Mouse (Mus musculus): ENCODE measurements around the gene Cwf19l1. TPM values are rescaled to one million over a fixed set of nuclear protein-coding genes. Genes with fewer than 3 reads are reported as not detected.
A peak's percentile ranks its signal among the peaks of the same experiment; 100 is the strongest.

Cwf19l1 gene
- polyA plus RNA-seq, 1 experiment, result 11.8 TPM

GRCm38 (mm10) chr19:44106831-44107660 is 28.6 kb downstream of the Cwf19l1 start, which contains the start of gene Chuk:
Chuk (minus strand) TSS chr19:44107480.
- Histone ChIP-seq H3K4me1 (replicated peaks; ENCODE audit: control insufficient read depth, insufficient read depth, low read length) (peaks cover 8% of the 10 kb centered on the region), H3K4me3 (ENCODE audit: control insufficient read depth, insufficient read depth, low read length) (peak within 1 kb of the TSS; percentile 94), H3K27me3 (ENCODE audit: control insufficient read depth, insufficient read depth, low read length) (no peaks in the 10 kb centered on the region), H3K27ac (ENCODE audit: control insufficient read depth, insufficient read depth, low read length) (no peak within 1 kb of the TSS), H3K36me3 (ENCODE audit: control insufficient read depth, insufficient read depth, low read length) (peaks cover 3% of the 10 kb centered on the region; the same call in 1 of the 2 replicates)
- peak; percentile 86 for TF ChIP-seq POLR2A (IDR thresholded peaks at IDR 0.05; ENCODE audit: control insufficient read depth, extremely low read depth, insufficient read depth, low read length, poor library complexity)
- 0 out of 2 replicates have a peak, but pooled peaks have one; percentile 15 for TF ChIP-seq CTCF (IDR thresholded peaks at IDR 0.05; ENCODE audit: borderline replicate concordance, control insufficient read depth, extremely low read depth, insufficient read depth, low read length, poor library complexity)
- DNase-seq, result peak; percentile 95
- 1% methylated on average over 66 of the region's 67 CpGs for WGBS

DNA sequence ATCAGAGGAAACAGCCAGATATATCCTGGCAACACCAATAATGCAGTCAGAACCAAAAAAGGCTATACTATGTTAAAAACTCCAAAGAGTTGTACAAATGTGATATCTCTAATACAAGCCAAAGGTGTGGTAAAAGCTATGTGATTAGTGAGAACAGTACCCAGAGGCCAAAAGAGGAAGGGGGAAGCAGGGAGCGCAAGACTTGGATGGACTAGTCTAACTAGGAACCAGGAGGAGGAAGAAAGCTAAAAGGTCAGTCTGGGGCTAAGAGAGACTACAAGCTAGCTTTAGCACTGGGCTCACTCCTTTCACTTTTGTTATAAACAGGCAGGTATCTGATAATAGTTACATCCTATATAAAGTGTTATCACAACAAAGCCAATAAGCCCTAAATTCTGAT is 31.3 kb downstream of the Cwf19l1 start:
- peaks cover 17% of the 10 kb centered on the region; the same call in 1 of the 2 replicates for H3K36me3 ChIP-seq (ENCODE audit: control insufficient read depth, insufficient read depth, low read length)
- no peak for DNase-seq
- TF ChIP-seq POLR2A (IDR thresholded peaks at IDR 0.05; ENCODE audit: control insufficient read depth, extremely low read depth, insufficient read depth, low read length, poor library complexity) (no peak), CTCF (IDR thresholded peaks at IDR 0.05; ENCODE audit: borderline replicate concordance, control insufficient read depth, extremely low read depth, insufficient read depth, low read length, poor library complexity) (no peak)
- H3K4me3 ChIP-seq (ENCODE audit: control insufficient read depth, insufficient read depth, low read length), result no peak overlapping the region
- 96% methylated on average over 1 of the region's 1 CpGs for WGBS
- no peaks in the 10 kb centered on the region for H3K27me3 ChIP-seq (ENCODE audit: control insufficient read depth, insufficient read depth, low read length)
- H3K4me1 ChIP-seq (replicated peaks; ENCODE audit: control insufficient read depth, insufficient read depth, low read length), result peaks cover 8% of the 10 kb centered on the region
- no peak overlapping the region for H3K27ac ChIP-seq (ENCODE audit: control insufficient read depth, insufficient read depth, low read length)

DNA sequence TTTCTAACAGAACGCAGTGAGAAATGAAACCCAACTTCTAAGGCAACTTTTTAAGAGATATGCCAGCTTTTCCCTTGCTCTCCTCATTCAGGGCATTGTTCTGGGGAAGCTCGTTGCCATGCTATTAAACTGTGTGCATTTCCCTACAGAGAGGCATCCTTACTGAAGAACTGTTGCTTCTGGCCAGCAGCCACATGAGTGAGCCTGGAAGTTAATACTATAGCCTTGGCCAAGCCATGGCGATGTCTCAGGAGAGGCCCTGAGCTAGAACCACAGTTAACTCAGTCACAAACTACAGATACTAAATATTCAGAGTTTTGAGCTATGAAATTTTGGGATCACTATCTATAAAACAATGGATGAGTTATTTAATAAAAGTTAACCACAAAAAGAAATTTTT is 32.7 kb downstream of the Cwf19l1 start:
- peaks cover 8% of the 10 kb centered on the region for H3K4me1 ChIP-seq (replicated peaks; ENCODE audit: control insufficient read depth, insufficient read depth, low read length)
- DNase-seq, result no peak
- WGBS, result 95% methylated on average over 3 of the region's 3 CpGs
- no peaks in the 10 kb centered on the region for H3K27me3 ChIP-seq (ENCODE audit: control insufficient read depth, insufficient read depth, low read length)
- no peak overlapping the region for H3K27ac ChIP-seq (ENCODE audit: control insufficient read depth, insufficient read depth, low read length)
- TF ChIP-seq POLR2A (IDR thresholded peaks at IDR 0.05; ENCODE audit: control insufficient read depth, extremely low read depth, insufficient read depth, low read length, poor library complexity) (no peak), CTCF (IDR thresholded peaks at IDR 0.05; ENCODE audit: borderline replicate concordance, control insufficient read depth, extremely low read depth, insufficient read depth, low read length, poor library complexity) (no peak)
- peaks cover 17% of the 10 kb centered on the region; the same call in 1 of the 2 replicates for H3K36me3 ChIP-seq (ENCODE audit: control insufficient read depth, insufficient read depth, low read length)
- H3K4me3 ChIP-seq (ENCODE audit: control insufficient read depth, insufficient read depth, low read length), result no peak overlapping the region

DNA sequence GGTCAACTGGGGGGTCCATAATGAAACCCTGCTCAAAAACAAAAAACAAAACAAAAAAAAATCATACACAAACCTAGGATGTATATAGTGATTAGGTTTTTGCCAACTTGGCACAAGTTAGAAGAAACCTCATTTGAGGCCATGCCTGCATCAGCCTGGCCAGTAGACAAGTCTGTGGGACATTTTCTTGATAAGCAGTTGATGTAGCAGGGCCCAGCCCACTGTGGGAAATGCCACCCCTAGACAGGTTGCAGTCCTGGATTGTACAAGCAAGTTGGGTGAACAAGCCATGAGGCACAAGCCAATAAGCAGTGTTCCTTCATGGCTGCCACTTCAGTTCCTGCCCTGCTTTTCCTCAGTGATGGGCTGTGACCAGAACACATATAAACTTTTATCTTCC is 34.8 kb downstream of the Cwf19l1 start:
- TF ChIP-seq CTCF (IDR thresholded peaks at IDR 0.05; ENCODE audit: borderline replicate concordance, control insufficient read depth, extremely low read depth, insufficient read depth, low read length, poor library complexity) (no peak), POLR2A (IDR thresholded peaks at IDR 0.05; ENCODE audit: control insufficient read depth, extremely low read depth, insufficient read depth, low read length, poor library complexity) (no peak)

GRCm38 (mm10) chr19:44086278-44086677 is 49.4 kb downstream of the Cwf19l1 start:
- H3K36me3 ChIP-seq (ENCODE audit: control insufficient read depth, insufficient read depth, low read length), result peaks cover 52% of the 10 kb centered on the region
- TF ChIP-seq POLR2A (IDR thresholded peaks at IDR 0.05; ENCODE audit: control insufficient read depth, extremely low read depth, insufficient read depth, low read length, poor library complexity), result no peak
- no peak for TF ChIP-seq CTCF (IDR thresholded peaks at IDR 0.05; ENCODE audit: borderline replicate concordance, control insufficient read depth, extremely low read depth, insufficient read depth, low read length, poor library complexity)
- 92% methylated on average over 3 of the region's 3 CpGs for WGBS

More for the DNA sequence above, 34.8 kb downstream of the Cwf19l1 start:
- Histone ChIP-seq H3K36me3 (ENCODE audit: control insufficient read depth, insufficient read depth, low read length) (peaks cover 33% of the 10 kb centered on the region), H3K27me3 (ENCODE audit: control insufficient read depth, insufficient read depth, low read length) (no peaks in the 10 kb centered on the region), H3K4me3 (ENCODE audit: control insufficient read depth, insufficient read depth, low read length) (no peak overlapping the region), H3K4me1 (replicated peaks; ENCODE audit: control insufficient read depth, insufficient read depth, low read length) (no peaks in the 10 kb centered on the region), H3K27ac (ENCODE audit: control insufficient read depth, insufficient read depth, low read length) (no peak overlapping the region)
- no peak for DNase-seq

GRCm38 (mm10) chr19:44080920-44081319 is 54.8 kb downstream of the Cwf19l1 start:
- Histone ChIP-seq H3K36me3 (ENCODE audit: control insufficient read depth, insufficient read depth, low read length) (peaks cover 46% of the 10 kb centered on the region), H3K27me3 (ENCODE audit: control insufficient read depth, insufficient read depth, low read length) (no peaks in the 10 kb centered on the region), H3K4me1 (replicated peaks; ENCODE audit: control insufficient read depth, insufficient read depth, low read length) (no peaks in the 10 kb centered on the region), H3K4me3 (ENCODE audit: control insufficient read depth, insufficient read depth, low read length) (no peak overlapping the region), H3K27ac (ENCODE audit: control insufficient read depth, insufficient read depth, low read length) (no peak overlapping the region)
- TF ChIP-seq CTCF (IDR thresholded peaks at IDR 0.05; ENCODE audit: borderline replicate concordance, control insufficient read depth, extremely low read depth, insufficient read depth, low read length, poor library complexity), result no peak
- no peak for TF ChIP-seq POLR2A (IDR thresholded peaks at IDR 0.05; ENCODE audit: control insufficient read depth, extremely low read depth, insufficient read depth, low read length, poor library complexity)
- 93% methylated on average over 2 of the region's 2 CpGs for WGBS
- DNase-seq, result no peak

More at GRCm38 (mm10) chr19:44086278-44086677, 49.4 kb downstream of the Cwf19l1 start:
- Histone ChIP-seq H3K27me3 (ENCODE audit: control insufficient read depth, insufficient read depth, low read length) (no peaks in the 10 kb centered on the region), H3K4me3 (ENCODE audit: control insufficient read depth, insufficient read depth, low read length) (no peak overlapping the region), H3K27ac (ENCODE audit: control insufficient read depth, insufficient read depth, low read length) (no peak overlapping the region), H3K4me1 (replicated peaks; ENCODE audit: control insufficient read depth, insufficient read depth, low read length) (no peaks in the 10 kb centered on the region)
- no peak for DNase-seq
